Mouse (Mus musculus): Measurements from ENCODE around the gene Defb28. TPM values are rescaled to one million over a fixed set of nuclear protein-coding genes. Genes with fewer than 3 reads are reported as not detected.

Defb28 gene
- total and polyA plus RNA-seq, 3 experiments: not detected

DNA sequence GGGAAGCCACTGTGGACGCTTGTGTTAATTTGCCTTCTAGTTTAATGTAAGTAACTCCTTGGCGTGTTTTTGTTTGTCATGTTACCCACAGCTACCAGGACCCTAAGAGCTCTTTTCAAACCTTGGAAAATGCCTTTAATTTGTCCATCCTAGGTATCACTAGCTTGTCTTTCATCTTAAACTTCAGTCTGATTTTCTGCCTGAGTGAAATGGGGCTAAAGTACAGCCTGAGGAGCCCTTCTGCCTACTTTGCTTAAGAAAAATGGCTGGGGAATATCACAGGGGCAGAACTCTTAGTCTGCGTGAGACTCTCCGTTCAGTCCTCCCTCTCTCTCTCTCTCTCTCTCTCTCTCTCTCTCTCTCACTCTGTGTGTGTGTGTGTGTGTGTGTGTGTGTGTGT is 51.8 kb downstream of the Defb28 start:
- DNase-seq (ENCODE audit: low spot score) (no peak), ATAC-seq (ENCODE audit: extremely low read depth, insufficient number of reproducible peaks, low FRiP score, poor library complexity, severe bottlenecking) (no peak)
- H3K27me3 ChIP-seq (ENCODE audit: insufficient read depth, low read length): no peaks in the 10 kb centered on the region; the same call in 1 of the 2 replicates
- no peaks in the 10 kb centered on the region for H3K9me3 ChIP-seq (replicated peaks)
- no peaks in the 10 kb centered on the region for H3K36me3 ChIP-seq (replicated peaks)
- no peak for TF ChIP-seq CTCF (IDR thresholded peaks at IDR 0.05; ENCODE audit: low read depth, low read length)
- TF ChIP-seq GATA2 (IDR thresholded peaks at IDR 0.05; ENCODE audit: borderline replicate concordance, low read depth, low read length): no peak
- TF ChIP-seq POLR2AphosphoS5 (IDR thresholded peaks at IDR 0.05; ENCODE audit: insufficient replicate concordance, low read depth, low read length): no peak
- no peak for TF ChIP-seq TAL1 (conservative IDR thresholded peaks at IDR 0.05; ENCODE audit: low read depth, low read length)
- no peak for TF ChIP-seq GATA1 (IDR thresholded peaks at IDR 0.05; ENCODE audit: borderline replicate concordance, low read length)
- no peak overlapping the region for H3K4me3 ChIP-seq (ENCODE audit: low read depth, low read length)
- no peaks in the 10 kb centered on the region for H3K4me1 ChIP-seq (ENCODE audit: insufficient read depth, low read depth, low read length)

DNA sequence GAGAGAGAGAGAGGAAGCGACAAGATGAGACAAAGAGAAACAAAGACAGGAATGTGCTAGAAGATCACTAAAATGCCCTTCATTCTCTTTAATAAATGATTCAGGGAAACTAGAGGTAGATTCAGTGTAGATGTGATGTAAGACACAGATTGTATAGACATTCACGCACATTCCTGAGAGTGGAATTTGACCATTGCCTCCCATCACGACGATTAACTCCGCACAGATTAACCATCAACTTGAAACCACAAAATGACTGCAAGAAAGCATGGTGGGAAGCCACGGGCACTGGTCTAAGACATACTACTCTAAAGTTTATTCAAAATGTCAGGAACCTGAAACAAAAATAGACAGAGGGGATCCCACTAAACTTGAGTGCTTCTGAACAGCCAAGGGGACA is 52.3 kb downstream of the Defb28 start:
- DNase-seq (ENCODE audit: low spot score) (no peak), ATAC-seq (ENCODE audit: extremely low read depth, insufficient number of reproducible peaks, low FRiP score, poor library complexity, severe bottlenecking) (no peak)
- Histone ChIP-seq H3K27me3 (ENCODE audit: insufficient read depth, low read length) (no peaks in the 10 kb centered on the region; the same call in 1 of the 2 replicates), H3K9me3 (replicated peaks) (no peaks in the 10 kb centered on the region), H3K4me3 (ENCODE audit: low read depth, low read length) (no peak overlapping the region), H3K4me1 (ENCODE audit: insufficient read depth, low read depth, low read length) (no peaks in the 10 kb centered on the region), H3K36me3 (replicated peaks) (no peaks in the 10 kb centered on the region)
- no peak for TF ChIP-seq POLR2AphosphoS5 (IDR thresholded peaks at IDR 0.05; ENCODE audit: insufficient replicate concordance, low read depth, low read length)
- no peak for TF ChIP-seq TAL1 (conservative IDR thresholded peaks at IDR 0.05; ENCODE audit: low read depth, low read length)
- no peak for TF ChIP-seq GATA2 (IDR thresholded peaks at IDR 0.05; ENCODE audit: borderline replicate concordance, low read depth, low read length)
- no peak for TF ChIP-seq GATA1 (IDR thresholded peaks at IDR 0.05; ENCODE audit: borderline replicate concordance, low read length)
- TF ChIP-seq CTCF (IDR thresholded peaks at IDR 0.05; ENCODE audit: low read depth, low read length): no peak

Other genes starting within 250 kb of the Defb28 start
Only the 20 nearest of the 23 such genes appear.
- 123 and 156 TPM in 2 replicates for gene Rbck1, start 185.6 kb upstream of the Defb28 start, total RNA-seq (2014; fragmentation: Nextera tagmentation)
- 59.9 and 71.3 TPM in 2 replicates for gene Rbck1, start 185.6 kb upstream of the Defb28 start, total RNA-seq (2017)
- 232 and 262 TPM in 2 replicates for gene Rbck1, start 185.6 kb upstream of the Defb28 start, polyA plus RNA-seq (2012)
- 24.5 and 25.0 TPM in 2 replicates for gene Trib3, start 174.2 kb upstream of the Defb28 start, total RNA-seq (2014; fragmentation: Nextera tagmentation)
- gene Trib3, start 174.2 kb upstream of the Defb28 start, total RNA-seq (2017): 1.9 and 2.1 TPM in 2 replicates
- gene Trib3, start 174.2 kb upstream of the Defb28 start, polyA plus RNA-seq (2012): 17.8 and 24.9 TPM in 2 replicates
- gene Nrsn2, start 141.6 kb upstream of the Defb28 start, total RNA-seq (2014; fragmentation: Nextera tagmentation): not detected in 2 replicates
- 0.17 TPM in 1 of 2 replicates, not detected in the other for gene Nrsn2, start 141.6 kb upstream of the Defb28 start, total RNA-seq (2017)
- gene Nrsn2, start 141.6 kb upstream of the Defb28 start, polyA plus RNA-seq (2012): not detected in 2 replicates
- 29.4 and 34.4 TPM in 2 replicates for gene Sox12, start 120.2 kb upstream of the Defb28 start, total RNA-seq (2014; fragmentation: Nextera tagmentation)
- gene Sox12, start 120.2 kb upstream of the Defb28 start, total RNA-seq (2017): 0.98 and 1.7 TPM in 2 replicates
- gene Sox12, start 120.2 kb upstream of the Defb28 start, polyA plus RNA-seq (2012): 60.0 and 62.8 TPM in 2 replicates
- gene Zcchc3, start 103.2 kb upstream of the Defb28 start, total RNA-seq (2014; fragmentation: Nextera tagmentation): 21.1 and 23.7 TPM in 2 replicates
- gene Zcchc3, start 103.2 kb upstream of the Defb28 start, total RNA-seq (2017): 12.4 and 12.9 TPM in 2 replicates
- gene Zcchc3, start 103.2 kb upstream of the Defb28 start, polyA plus RNA-seq (2012): 21.8 and 22.8 TPM in 2 replicates
- gene 6820408C15Rik, start 102.7 kb upstream of the Defb28 start, total RNA-seq (2014; fragmentation: Nextera tagmentation): 2.1 and 3.8 TPM in 2 replicates
- 0.49 and 0.64 TPM in 2 replicates for gene 6820408C15Rik, start 102.7 kb upstream of the Defb28 start, total RNA-seq (2017)
- 0.17 and 0.18 TPM in 2 replicates for gene 6820408C15Rik, start 102.7 kb upstream of the Defb28 start, polyA plus RNA-seq (2012)
- gene Defb23, start 53.6 kb upstream of the Defb28 start, total RNA-seq (2014; fragmentation: Nextera tagmentation): not detected in 2 replicates
- 0.29 TPM in 1 of 2 replicates, not detected in the other for gene Defb23, start 53.6 kb upstream of the Defb28 start, total RNA-seq (2017)
- not detected in 2 replicates for gene Defb23, start 53.6 kb upstream of the Defb28 start, polyA plus RNA-seq (2012)
- gene Defb20, start 41.2 kb upstream of the Defb28 start, total RNA-seq (2014; fragmentation: Nextera tagmentation): not detected in 2 replicates
- gene Defb20, start 41.2 kb upstream of the Defb28 start, total RNA-seq (2017): 0.22 TPM in 1 of 2 replicates, not detected in the other
- gene Defb20, start 41.2 kb upstream of the Defb28 start, polyA plus RNA-seq (2012): not detected in 2 replicates
- not detected in 2 replicates for gene Defb22, start 28.1 kb upstream of the Defb28 start, total RNA-seq (2014; fragmentation: Nextera tagmentation)
- not detected in 2 replicates for gene Defb22, start 28.1 kb upstream of the Defb28 start, total RNA-seq (2017)
- gene Defb22, start 28.1 kb upstream of the Defb28 start, polyA plus RNA-seq (2012): not detected in 2 replicates
- gene Defb26, start 6.6 kb upstream of the Defb28 start, total RNA-seq (2014; fragmentation: Nextera tagmentation): not detected in 2 replicates
- not detected in 2 replicates for gene Defb26, start 6.6 kb upstream of the Defb28 start, total RNA-seq (2017)
- not detected in 2 replicates for gene Defb26, start 6.6 kb upstream of the Defb28 start, polyA plus RNA-seq (2012)
- not detected in 2 replicates for gene Defb29, start 21.8 kb downstream of the Defb28 start, total RNA-seq (2014; fragmentation: Nextera tagmentation)
- not detected in 2 replicates for gene Defb29, start 21.8 kb downstream of the Defb28 start, total RNA-seq (2017)
- gene Defb29, start 21.8 kb downstream of the Defb28 start, polyA plus RNA-seq (2012): not detected in 2 replicates
- gene Gm17416, start 51.1 kb downstream of the Defb28 start, total RNA-seq (2014; fragmentation: Nextera tagmentation): not detected in 2 replicates
- not detected in 2 replicates for gene Gm17416, start 51.1 kb downstream of the Defb28 start, total RNA-seq (2017)
- gene Gm17416, start 51.1 kb downstream of the Defb28 start, polyA plus RNA-seq (2012): not detected in 2 replicates
- gene Defb21, start 54.5 kb downstream of the Defb28 start, total RNA-seq (2014; fragmentation: Nextera tagmentation): not detected in 2 replicates
- gene Defb21, start 54.5 kb downstream of the Defb28 start, total RNA-seq (2017): not detected in 2 replicates
- gene Defb21, start 54.5 kb downstream of the Defb28 start, polyA plus RNA-seq (2012): not detected in 2 replicates
- gene Defb19, start 62.1 kb downstream of the Defb28 start, total RNA-seq (2014; fragmentation: Nextera tagmentation): not detected in 2 replicates
- not detected in 2 replicates for gene Defb19, start 62.1 kb downstream of the Defb28 start, total RNA-seq (2017)
- not detected in 2 replicates for gene Defb19, start 62.1 kb downstream of the Defb28 start, polyA plus RNA-seq (2012)
- not detected in 2 replicates for gene Defb45, start 81.1 kb downstream of the Defb28 start, total RNA-seq (2014; fragmentation: Nextera tagmentation)
- not detected in 2 replicates for gene Defb45, start 81.1 kb downstream of the Defb28 start, total RNA-seq (2017)
- not detected in 2 replicates for gene Defb45, start 81.1 kb downstream of the Defb28 start, polyA plus RNA-seq (2012)
- gene Defb36, start 86.1 kb downstream of the Defb28 start, total RNA-seq (2014; fragmentation: Nextera tagmentation): not detected in 2 replicates
- not detected in 2 replicates for gene Defb36, start 86.1 kb downstream of the Defb28 start, total RNA-seq (2017)
- not detected in 2 replicates for gene Defb36, start 86.1 kb downstream of the Defb28 start, polyA plus RNA-seq (2012)
- not detected in 2 replicates for gene Defb25, start 104.8 kb downstream of the Defb28 start, total RNA-seq (2014; fragmentation: Nextera tagmentation)
- gene Defb25, start 104.8 kb downstream of the Defb28 start, total RNA-seq (2017): not detected in 2 replicates
- gene Defb25, start 104.8 kb downstream of the Defb28 start, polyA plus RNA-seq (2012): not detected in 2 replicates
- not detected in 2 replicates for gene Rem1, start 108.7 kb downstream of the Defb28 start, total RNA-seq (2014; fragmentation: Nextera tagmentation)
- gene Rem1, start 108.7 kb downstream of the Defb28 start, total RNA-seq (2017): not detected in 2 replicates
- not detected in 2 replicates for gene Rem1, start 108.7 kb downstream of the Defb28 start, polyA plus RNA-seq (2012)
- gene H13, start 151.2 kb downstream of the Defb28 start, total RNA-seq (2014; fragmentation: Nextera tagmentation): 65.2 and 67.2 TPM in 2 replicates
- 43.2 and 50.6 TPM in 2 replicates for gene H13, start 151.2 kb downstream of the Defb28 start, total RNA-seq (2017)
- 54.2 and 60.8 TPM in 2 replicates for gene H13, start 151.2 kb downstream of the Defb28 start, polyA plus RNA-seq (2012)
- gene Mcts2, start 168.8 kb downstream of the Defb28 start, total RNA-seq (2014; fragmentation: Nextera tagmentation): 24.2 and 24.3 TPM in 2 replicates
- 30.0 and 33.3 TPM in 2 replicates for gene Mcts2, start 168.8 kb downstream of the Defb28 start, total RNA-seq (2017)
- 2.1 and 2.6 TPM in 2 replicates for gene Mcts2, start 168.8 kb downstream of the Defb28 start, polyA plus RNA-seq (2012)

All from G1E (cell line).